Mouse (Mus musculus): ENCODE results near the gene E330009J07Rik. TPM values are rescaled to one million over a fixed set of nuclear protein-coding genes. Genes with fewer than 3 reads are reported as not detected.
A peak's percentile ranks its signal among the peaks of the same experiment; 100 is the strongest.

The E330009J07Rik gene
- polyA plus RNA-seq (2012; rRNA removed) = 34.9 and 36.6 TPM in 2 replicates

- Histone ChIP-seq H3K4me3 (ENCODE audit: insufficient read depth, low read length) (peak within 1 kb of the TSS; percentile 82), H3K4me1 (ENCODE audit: control insufficient read depth, insufficient read depth, low read length) (peaks cover 13% of the 10 kb centered on the region), H3K27ac (ENCODE audit: insufficient read depth, low read length) (peak within 1 kb of the TSS; percentile 88)
- TF ChIP-seq POLR2A (IDR thresholded peaks at IDR 0.05; ENCODE audit: extremely low read depth, insufficient read depth, low read length) (no peak), CTCF (IDR thresholded peaks at IDR 0.05; ENCODE audit: extremely low read depth, insufficient read depth, low read length) (no peak)
Observed at GRCm38 (mm10) chr6:40436047-40436483, at the start of gene E330009J07Rik. E330009J07Rik (minus strand) TSS chr6:40436135.

GRCm38 (mm10) chr6:40482318-40482717 lies 46.4 kb upstream of the E330009J07Rik start:
- no peak overlapping the region for H3K4me3 ChIP-seq (ENCODE audit: insufficient read depth, low read length)
- no peaks in the 10 kb centered on the region for H3K4me1 ChIP-seq (ENCODE audit: control insufficient read depth, insufficient read depth, low read length)
- no peak overlapping the region for H3K27ac ChIP-seq (ENCODE audit: insufficient read depth, low read length)
- no peak for TF ChIP-seq POLR2A (IDR thresholded peaks at IDR 0.05; ENCODE audit: extremely low read depth, insufficient read depth, low read length)
- TF ChIP-seq CTCF (IDR thresholded peaks at IDR 0.05; ENCODE audit: extremely low read depth, insufficient read depth, low read length) = no peak

- no peak overlapping the region for H3K27ac ChIP-seq (ENCODE audit: insufficient read depth, low read length)
- no peak for TF ChIP-seq CTCF (IDR thresholded peaks at IDR 0.05; ENCODE audit: extremely low read depth, insufficient read depth, low read length)
- no peak for TF ChIP-seq POLR2A (IDR thresholded peaks at IDR 0.05; ENCODE audit: extremely low read depth, insufficient read depth, low read length)
- H3K4me3 ChIP-seq (ENCODE audit: insufficient read depth, low read length) = no peak overlapping the region
- no peaks in the 10 kb centered on the region for H3K4me1 ChIP-seq (ENCODE audit: control insufficient read depth, insufficient read depth, low read length)
Observed at GRCm38 (mm10) chr6:40479705-40480104, 43.8 kb upstream of the E330009J07Rik start.

GRCm38 (mm10) chr6:40476132-40476531 lies 40.2 kb upstream of the E330009J07Rik start:
- Histone ChIP-seq H3K27ac (ENCODE audit: insufficient read depth, low read length) (no peak overlapping the region), H3K4me3 (ENCODE audit: insufficient read depth, low read length) (no peak overlapping the region), H3K4me1 (ENCODE audit: control insufficient read depth, insufficient read depth, low read length) (no peaks in the 10 kb centered on the region)
- no peak for TF ChIP-seq POLR2A (IDR thresholded peaks at IDR 0.05; ENCODE audit: extremely low read depth, insufficient read depth, low read length)
- TF ChIP-seq CTCF (IDR thresholded peaks at IDR 0.05; ENCODE audit: extremely low read depth, insufficient read depth, low read length) = no peak

- Histone ChIP-seq H3K4me3 (ENCODE audit: insufficient read depth, low read length) (peak overlapping the region; percentile 69), H3K4me1 (ENCODE audit: control insufficient read depth, insufficient read depth, low read length) (no peaks in the 10 kb centered on the region), H3K27ac (ENCODE audit: insufficient read depth, low read length) (peak overlapping the region; percentile 57; the same call in 1 of the 2 replicates)
- TF ChIP-seq POLR2A (IDR thresholded peaks at IDR 0.05; ENCODE audit: extremely low read depth, insufficient read depth, low read length) = no peak
- TF ChIP-seq CTCF (IDR thresholded peaks at IDR 0.05; ENCODE audit: extremely low read depth, insufficient read depth, low read length) = no peak
Observed at GRCm38 (mm10) chr6:40471720-40472010, 35.7 kb upstream of the E330009J07Rik start.

GRCm38 (mm10) chr6:40470916-40471719 lies 35.2 kb upstream of the E330009J07Rik start, which contains the start of gene Ssbp1:
Ssbp1 (plus strand) TSS chr6:40471352.
- peak within 1 kb of the TSS; percentile 57; the same call in 1 of the 2 replicates for H3K27ac ChIP-seq (ENCODE audit: insufficient read depth, low read length)
- no peak for TF ChIP-seq CTCF (IDR thresholded peaks at IDR 0.05; ENCODE audit: extremely low read depth, insufficient read depth, low read length)
- peak; percentile 82 for TF ChIP-seq POLR2A (IDR thresholded peaks at IDR 0.05; ENCODE audit: extremely low read depth, insufficient read depth, low read length)
- H3K4me3 ChIP-seq (ENCODE audit: insufficient read depth, low read length) = peak within 1 kb of the TSS; percentile 69
- H3K4me1 ChIP-seq (ENCODE audit: control insufficient read depth, insufficient read depth, low read length) = no peaks in the 10 kb centered on the region

GRCm38 (mm10) chr6:40465710-40466109 lies 29.8 kb upstream of the E330009J07Rik start:
- H3K4me1 ChIP-seq (ENCODE audit: control insufficient read depth, insufficient read depth, low read length) = no peaks in the 10 kb centered on the region
- TF ChIP-seq CTCF (IDR thresholded peaks at IDR 0.05; ENCODE audit: extremely low read depth, insufficient read depth, low read length) (0 out of 2 replicates have a peak, but pooled peaks have one; percentile 11), POLR2A (IDR thresholded peaks at IDR 0.05; ENCODE audit: extremely low read depth, insufficient read depth, low read length) (no peak)
- H3K27ac ChIP-seq (ENCODE audit: insufficient read depth, low read length) = no peak overlapping the region
- H3K4me3 ChIP-seq (ENCODE audit: insufficient read depth, low read length) = no peak overlapping the region

- H3K4me1 ChIP-seq (ENCODE audit: control insufficient read depth, insufficient read depth, low read length) = no peaks in the 10 kb centered on the region
Observed at GRCm38 (mm10) chr6:40454436-40455041, 18.6 kb upstream of the E330009J07Rik start.

GRCm38 (mm10) chr6:40448626-40449025 lies 12.7 kb upstream of the E330009J07Rik start:
- TF ChIP-seq CTCF (IDR thresholded peaks at IDR 0.05; ENCODE audit: extremely low read depth, insufficient read depth, low read length) = no peak
- no peak for TF ChIP-seq POLR2A (IDR thresholded peaks at IDR 0.05; ENCODE audit: extremely low read depth, insufficient read depth, low read length)
- Histone ChIP-seq H3K4me3 (ENCODE audit: insufficient read depth, low read length) (no peak overlapping the region), H3K27ac (ENCODE audit: insufficient read depth, low read length) (no peak overlapping the region), H3K4me1 (ENCODE audit: control insufficient read depth, insufficient read depth, low read length) (no peaks in the 10 kb centered on the region)

More at GRCm38 (mm10) chr6:40454436-40455041, 18.6 kb upstream of the E330009J07Rik start:
- Histone ChIP-seq H3K27ac (ENCODE audit: insufficient read depth, low read length) (no peak overlapping the region), H3K4me3 (ENCODE audit: insufficient read depth, low read length) (no peak overlapping the region)
- TF ChIP-seq CTCF (IDR thresholded peaks at IDR 0.05; ENCODE audit: extremely low read depth, insufficient read depth, low read length) (no peak), POLR2A (IDR thresholded peaks at IDR 0.05; ENCODE audit: extremely low read depth, insufficient read depth, low read length) (no peak)

Data from cortical plate, adult 2 months (tissue).